Mouse (Mus musculus) stomach, postnatal 0 days (tissue): ENCODE measurements at regions not wholly inside any gene's neighbourhood (a gene's known extent, or its start where the extent isn't known, plus 50 kb on each side); places are given as distances from the start of the nearest gene placed in this dataset.

Experiments
- ATAC-seq: fragments of 200-750 bp; cut with Nextera tagmentation; 2 replicates; pipeline ENCODE4 v1.8.0; 2017; ENCODE audit not compliant: low FRiP score, low TSS enrichment
- DNase-seq: peaks from one replicate; pipeline ENCODE4 v3.0.0-alpha.2; 2016; ENCODE audit warnings: low spot score
- H3K27ac ChIP-seq: fragments of 300-500 bp; sonication (generic); replicated peaks from 2 replicates; pipeline ENCODE4 v1.5.1; 2014; ENCODE audit warnings: mild to moderate bottlenecking, control low read depth
- H3K27me3 ChIP-seq: fragments of 300-500 bp; sonication (generic); 2 replicates; pipeline ENCODE4 v1.6.1; 2014; ENCODE audit warnings: low read length; ENCODE audit not compliant: control insufficient read depth, insufficient read depth
- H3K36me3 ChIP-seq: fragments of 300-500 bp; sonication (generic); 2 replicates; pipeline ENCODE4 v1.6.1; 2014; ENCODE audit warnings: low read length, mixed read lengths; ENCODE audit not compliant: control insufficient read depth, insufficient read depth
- H3K4me1 ChIP-seq: fragments of 300-500 bp; sonication (generic); replicated peaks from 2 replicates; pipeline ENCODE4 v1.6.1; 2014; ENCODE audit warnings: antibody characterized with exemption; ENCODE audit not compliant: control insufficient read depth, insufficient read depth
- H3K4me2 ChIP-seq: fragments of 300-500 bp; sonication (generic); replicated peaks from 2 replicates; pipeline ENCODE4 v1.6.1; 2014; ENCODE audit warnings: low read depth, mild to moderate bottlenecking, control low read depth, moderate library complexity
- H3K4me3 ChIP-seq: fragments of 300-500 bp; sonication (generic); 2 replicates; pipeline ENCODE4 v1.5.1; 2014; ENCODE audit warnings: low read depth, low read length, control low read depth
- H3K9ac ChIP-seq: fragments of 300-500 bp; sonication (generic); 2 replicates; pipeline ENCODE4 v1.6.1; 2014; ENCODE audit warnings: mild to moderate bottlenecking, low read length, control low read depth, mixed read lengths
- H3K9me3 ChIP-seq: fragments of 300-500 bp; sonication (generic); 2 replicates; pipeline ENCODE4 v1.6.1; 2016; ENCODE audit warnings: low read length; ENCODE audit not compliant: control insufficient read depth
- CTCF ChIP-seq: IDR thresholded peaks from 2 replicates; pipeline ENCODE4 v1.5.1; 2016; ENCODE audit warnings: antibody characterized with exemption, low read depth, mild to moderate bottlenecking, moderate library complexity
- EP300 ChIP-seq: optimal IDR thresholded peaks from 2 replicates; pipeline ENCODE3; 2016; ENCODE audit warnings: antibody characterized with exemption
- WGBS: fragments of 180-500 bp; shearing (Covaris S2); extraction: QIAGEN DNeasy Blood & Tissue Kit; methylation state at CpG from one replicate; pipeline ENCODE4 v1.1.7; 2014; 5-methylcytosine and 5-hydroxymethylcytosine counted together

- 73% methylated on average over 3 of the region's 3 CpGs for WGBS
- ATAC-seq (no peak), DNase-seq (no peak)
- no peak overlapping the region for H3K9ac ChIP-seq
- no peaks in the 10 kb centered on the region for H3K9me3 ChIP-seq
- H3K36me3 ChIP-seq, result no peaks in the 10 kb centered on the region
- no peak overlapping the region for H3K4me3 ChIP-seq
- H3K4me1 ChIP-seq, result no peaks in the 10 kb centered on the region
- H3K27me3 ChIP-seq, result no peaks in the 10 kb centered on the region
- TF ChIP-seq CTCF (no peak), EP300 (no peak)
- H3K4me2 ChIP-seq, result no peak overlapping the region
- H3K27ac ChIP-seq, result no peak overlapping the region
Observed at GRCm38 (mm10) chr16:93056295-93056694, 230.3 kb upstream of the Runx1 start.

- WGBS, result 73% methylated on average over 4 of the region's 4 CpGs
- no peaks in the 10 kb centered on the region for H3K36me3 ChIP-seq
- ATAC-seq, result no peak
Observed at GRCm38 (mm10) chr16:93055545-93055944, 229.6 kb upstream of the Runx1 start.

GRCm38 (mm10) chr16:93051233-93051632 lies 225.3 kb upstream of the Runx1 start:
- no peak overlapping the region for H3K9ac ChIP-seq
- H3K4me2 ChIP-seq, result no peak overlapping the region
- ATAC-seq (no peak), DNase-seq (no peak)
- no peaks in the 10 kb centered on the region for H3K36me3 ChIP-seq
- no peaks in the 10 kb centered on the region for H3K4me1 ChIP-seq
- H3K27me3 ChIP-seq, result no peaks in the 10 kb centered on the region
- TF ChIP-seq CTCF (no peak), EP300 (no peak)
- 70% methylated on average over 6 of the region's 6 CpGs for WGBS
- no peak overlapping the region for H3K4me3 ChIP-seq
- H3K9me3 ChIP-seq, result no peaks in the 10 kb centered on the region
- no peak overlapping the region for H3K27ac ChIP-seq

More at GRCm38 (mm10) chr16:93055545-93055944, 229.6 kb upstream of the Runx1 start:
- Histone ChIP-seq H3K9ac (no peak overlapping the region), H3K9me3 (no peaks in the 10 kb centered on the region), H3K4me1 (no peaks in the 10 kb centered on the region), H3K4me3 (no peak overlapping the region), H3K27me3 (no peaks in the 10 kb centered on the region), H3K4me2 (no peak overlapping the region), H3K27ac (no peak overlapping the region)
- no peak for DNase-seq
- TF ChIP-seq CTCF (no peak), EP300 (no peak)

GRCm38 (mm10) chr16:93048418-93048932 lies 222.5 kb upstream of the Runx1 start:
- WGBS, result 83% methylated on average over 9 of the region's 9 CpGs
- no peak overlapping the region for H3K4me3 ChIP-seq
- H3K4me1 ChIP-seq, result no peaks in the 10 kb centered on the region
- H3K27ac ChIP-seq, result no peak overlapping the region
- TF ChIP-seq EP300, result no peak
- TF ChIP-seq CTCF, result no peak
- no peaks in the 10 kb centered on the region for H3K9me3 ChIP-seq
- DNase-seq, result no peak
- no peaks in the 10 kb centered on the region for H3K27me3 ChIP-seq
- no peak overlapping the region for H3K4me2 ChIP-seq
- no peak for ATAC-seq
- no peak overlapping the region for H3K9ac ChIP-seq
- no peaks in the 10 kb centered on the region for H3K36me3 ChIP-seq

GRCm38 (mm10) chr16:93047594-93047993 lies 221.6 kb upstream of the Runx1 start:
- 77% methylated on average over 1 of the region's 1 CpGs for WGBS
- TF ChIP-seq EP300 (no peak), CTCF (no peak)
- ATAC-seq (no peak), DNase-seq (no peak)
- Histone ChIP-seq H3K4me3 (no peak overlapping the region), H3K4me1 (no peaks in the 10 kb centered on the region), H3K4me2 (no peak overlapping the region), H3K9ac (no peak overlapping the region), H3K9me3 (no peaks in the 10 kb centered on the region), H3K36me3 (no peaks in the 10 kb centered on the region), H3K27me3 (no peaks in the 10 kb centered on the region), H3K27ac (no peak overlapping the region)

GRCm38 (mm10) chr16:93046221-93046620 lies 220.3 kb upstream of the Runx1 start:
- Histone ChIP-seq H3K9ac (no peak overlapping the region), H3K27me3 (no peaks in the 10 kb centered on the region), H3K4me2 (no peak overlapping the region), H3K4me3 (no peak overlapping the region), H3K4me1 (no peaks in the 10 kb centered on the region), H3K9me3 (no peaks in the 10 kb centered on the region), H3K36me3 (no peaks in the 10 kb centered on the region), H3K27ac (no peak overlapping the region)
- TF ChIP-seq CTCF (no peak), EP300 (no peak)
- DNase-seq (no peak), ATAC-seq (no peak)
- WGBS, result 72% methylated on average over 3 of the region's 3 CpGs
